Mouse (Mus musculus): ENCODE measurements around the gene Slc34a3. TPM values are rescaled to one million over a fixed set of nuclear protein-coding genes. Genes with fewer than 3 reads are reported as not detected.

Gene Slc34a3
- polyA plus RNA-seq, 1 experiment from 2014 or later, result 11.3 TPM

- H3K27ac ChIP-seq (ENCODE audit: low read length), result peak overlapping the region; percentile 96
- H3K36me3 ChIP-seq (ENCODE audit: control insufficient read depth, insufficient read depth, low read length), result peaks cover 11% of the 10 kb centered on the region
- H3K9ac ChIP-seq (ENCODE audit: low read depth, low read length), result peak overlapping the region; percentile 87
- peaks cover 46% of the 10 kb centered on the region for H3K4me1 ChIP-seq (ENCODE audit: control insufficient read depth, insufficient read depth, low read length)
- H3K9me3 ChIP-seq (ENCODE audit: control insufficient read depth, low read length), result no peaks in the 10 kb centered on the region
- ATAC-seq, result peak; percentile 29
- peak overlapping the region; percentile 96 for H3K4me2 ChIP-seq (ENCODE audit: low read depth, low read length)
- peaks cover 5% of the 10 kb centered on the region; the same call in 1 of the 2 replicates for H3K27me3 ChIP-seq (replicated peaks; ENCODE audit: control insufficient read depth, insufficient read depth, low read length)
- WGBS, result 47% methylated on average over 6 of the region's 6 CpGs
- H3K4me3 ChIP-seq (ENCODE audit: low read length), result peak overlapping the region; percentile 93
Measured at GRCm38 (mm10) chr2:25265897-25266656, 31.9 kb upstream of the Slc34a3 start.

- peak overlapping the region; percentile 87 for H3K9ac ChIP-seq (ENCODE audit: low read depth, low read length)
- no peak for ATAC-seq
- peak overlapping the region; percentile 96 for H3K4me2 ChIP-seq (ENCODE audit: low read depth, low read length)
- H3K27ac ChIP-seq (ENCODE audit: low read length), result peak overlapping the region; percentile 96
- H3K9me3 ChIP-seq (ENCODE audit: control insufficient read depth, low read length), result no peaks in the 10 kb centered on the region
- 77% methylated on average over 3 of the region's 3 CpGs for WGBS
- H3K4me3 ChIP-seq (ENCODE audit: low read length), result peak overlapping the region; percentile 93
- H3K36me3 ChIP-seq (ENCODE audit: control insufficient read depth, insufficient read depth, low read length), result peaks cover 6% of the 10 kb centered on the region
- peaks cover 5% of the 10 kb centered on the region; the same call in 1 of the 2 replicates for H3K27me3 ChIP-seq (replicated peaks; ENCODE audit: control insufficient read depth, insufficient read depth, low read length)
- H3K4me1 ChIP-seq (ENCODE audit: control insufficient read depth, insufficient read depth, low read length), result peaks cover 41% of the 10 kb centered on the region
Measured at GRCm38 (mm10) chr2:25264851-25265250, 30.7 kb upstream of the Slc34a3 start.

- peaks cover 41% of the 10 kb centered on the region for H3K4me1 ChIP-seq (ENCODE audit: control insufficient read depth, insufficient read depth, low read length)
- H3K36me3 ChIP-seq (ENCODE audit: control insufficient read depth, insufficient read depth, low read length), result peaks cover 1% of the 10 kb centered on the region
- peak overlapping the region; percentile 96 for H3K4me2 ChIP-seq (ENCODE audit: low read depth, low read length)
- peak overlapping the region; percentile 93 for H3K4me3 ChIP-seq (ENCODE audit: low read length)
- peak overlapping the region; percentile 87 for H3K9ac ChIP-seq (ENCODE audit: low read depth, low read length)
- H3K27ac ChIP-seq (ENCODE audit: low read length), result peak overlapping the region; percentile 96
- WGBS, result 76% methylated on average over 5 of the region's 5 CpGs
- no peaks in the 10 kb centered on the region for H3K9me3 ChIP-seq (ENCODE audit: control insufficient read depth, low read length)
- ATAC-seq, result no peak
- H3K27me3 ChIP-seq (replicated peaks; ENCODE audit: control insufficient read depth, insufficient read depth, low read length), result peaks cover 5% of the 10 kb centered on the region; the same call in 1 of the 2 replicates
Measured at GRCm38 (mm10) chr2:25264286-25264660, 30.1 kb upstream of the Slc34a3 start.

- peak overlapping the region; percentile 96 for H3K27ac ChIP-seq (ENCODE audit: low read length)
- peaks cover 41% of the 10 kb centered on the region for H3K4me1 ChIP-seq (ENCODE audit: control insufficient read depth, insufficient read depth, low read length)
- peak overlapping the region; percentile 87 for H3K9ac ChIP-seq (ENCODE audit: low read depth, low read length)
- ATAC-seq, result no peak
- no peaks in the 10 kb centered on the region for H3K9me3 ChIP-seq (ENCODE audit: control insufficient read depth, low read length)
- H3K27me3 ChIP-seq (replicated peaks; ENCODE audit: control insufficient read depth, insufficient read depth, low read length), result peaks cover 5% of the 10 kb centered on the region; the same call in 1 of the 2 replicates
- H3K4me3 ChIP-seq (ENCODE audit: low read length), result peak overlapping the region; percentile 93
- no peaks in the 10 kb centered on the region for H3K36me3 ChIP-seq (ENCODE audit: control insufficient read depth, insufficient read depth, low read length)
- 23% methylated on average over 12 of the region's 12 CpGs for WGBS
- peak overlapping the region; percentile 96 for H3K4me2 ChIP-seq (ENCODE audit: low read depth, low read length)
Measured at GRCm38 (mm10) chr2:25263623-25264285, 29.6 kb upstream of the Slc34a3 start.

GRCm38 (mm10) chr2:25262795-25263622 lies 28.8 kb upstream of the Slc34a3 start:
- Histone ChIP-seq H3K27me3 (replicated peaks; ENCODE audit: control insufficient read depth, insufficient read depth, low read length) (peaks cover 5% of the 10 kb centered on the region; the same call in 1 of the 2 replicates), H3K27ac (ENCODE audit: low read length) (peak overlapping the region; percentile 96), H3K4me2 (ENCODE audit: low read depth, low read length) (peak overlapping the region; percentile 96), H3K9ac (ENCODE audit: low read depth, low read length) (peak overlapping the region; percentile 87), H3K9me3 (ENCODE audit: control insufficient read depth, low read length) (no peaks in the 10 kb centered on the region), H3K36me3 (ENCODE audit: control insufficient read depth, insufficient read depth, low read length) (no peaks in the 10 kb centered on the region), H3K4me1 (ENCODE audit: control insufficient read depth, insufficient read depth, low read length) (peaks cover 40% of the 10 kb centered on the region), H3K4me3 (ENCODE audit: low read length) (peak overlapping the region; percentile 93)
- ATAC-seq, result peak; percentile 10
- WGBS, result under 1% methylated on average over 82 of the region's 82 CpGs

- H3K9ac ChIP-seq (ENCODE audit: low read depth, low read length), result peak within 1 kb of the TSS; percentile 87
- no peaks in the 10 kb centered on the region for H3K9me3 ChIP-seq (ENCODE audit: control insufficient read depth, low read length)
- H3K4me2 ChIP-seq (ENCODE audit: low read depth, low read length), result peak within 1 kb of the TSS; percentile 96
- H3K4me3 ChIP-seq (ENCODE audit: low read length), result peak within 1 kb of the TSS; percentile 93
- H3K4me1 ChIP-seq (ENCODE audit: control insufficient read depth, insufficient read depth, low read length), result peaks cover 35% of the 10 kb centered on the region
- H3K27ac ChIP-seq (ENCODE audit: low read length), result peak within 1 kb of the TSS; percentile 96
- ATAC-seq, result peak; percentile 95
- no peaks in the 10 kb centered on the region for H3K36me3 ChIP-seq (ENCODE audit: control insufficient read depth, insufficient read depth, low read length)
- H3K27me3 ChIP-seq (replicated peaks; ENCODE audit: control insufficient read depth, insufficient read depth, low read length), result peaks cover 5% of the 10 kb centered on the region; the same call in 1 of the 2 replicates
- under 1% methylated on average over 39 of the region's 39 CpGs for WGBS
Measured at GRCm38 (mm10) chr2:25262291-25262767, 28.2 kb upstream of the Slc34a3 start, which contains the start of gene Tprn. Gene Tprn (plus strand): TSS chr2:25262618.

GRCm38 (mm10) chr2:25261870-25262269 lies 27.7 kb upstream of the Slc34a3 start:
- no peaks in the 10 kb centered on the region for H3K9me3 ChIP-seq (ENCODE audit: control insufficient read depth, low read length)
- WGBS, result 38% methylated on average over 11 of the region's 12 CpGs
- peak; percentile 21 for ATAC-seq
- H3K4me2 ChIP-seq (ENCODE audit: low read depth, low read length), result peak overlapping the region; percentile 81
- no peaks in the 10 kb centered on the region for H3K36me3 ChIP-seq (ENCODE audit: control insufficient read depth, insufficient read depth, low read length)
- peak overlapping the region; percentile 93 for H3K4me3 ChIP-seq (ENCODE audit: low read length)
- peaks cover 30% of the 10 kb centered on the region for H3K4me1 ChIP-seq (ENCODE audit: control insufficient read depth, insufficient read depth, low read length)
- H3K9ac ChIP-seq (ENCODE audit: low read depth, low read length), result peak overlapping the region; percentile 65
- H3K27ac ChIP-seq (ENCODE audit: low read length), result peak overlapping the region; percentile 72
- peaks cover 5% of the 10 kb centered on the region; the same call in 1 of the 2 replicates for H3K27me3 ChIP-seq (replicated peaks; ENCODE audit: control insufficient read depth, insufficient read depth, low read length)

GRCm38 (mm10) chr2:25258887-25259286 lies 24.7 kb upstream of the Slc34a3 start:
- Histone ChIP-seq H3K9me3 (ENCODE audit: control insufficient read depth, low read length) (no peaks in the 10 kb centered on the region), H3K4me3 (ENCODE audit: low read length) (no peak overlapping the region), H3K9ac (ENCODE audit: low read depth, low read length) (no peak overlapping the region), H3K4me1 (ENCODE audit: control insufficient read depth, insufficient read depth, low read length) (peaks cover 23% of the 10 kb centered on the region), H3K4me2 (ENCODE audit: low read depth, low read length) (no peak overlapping the region), H3K27ac (ENCODE audit: low read length) (no peak overlapping the region), H3K27me3 (replicated peaks; ENCODE audit: control insufficient read depth, insufficient read depth, low read length) (peaks cover 3% of the 10 kb centered on the region; the same call in 1 of the 2 replicates), H3K36me3 (ENCODE audit: control insufficient read depth, insufficient read depth, low read length) (no peaks in the 10 kb centered on the region)
- WGBS, result 66% methylated on average over 2 of the region's 2 CpGs
- no peak for ATAC-seq

Measured in intestine, embryonic 16.5 days (tissue).